Mouse (Mus musculus) heart, embryonic 15.5 days (tissue): Measurements from ENCODE around the gene Fhl1. TPM values are rescaled to one million over a fixed set of nuclear protein-coding genes. Genes with fewer than 3 reads are reported as not detected.

ENCODE experiments used
- ATAC-seq: fragments of 200-750 bp; cut with Nextera tagmentation; replicated peaks from 2 replicates; pipeline ENCODE4 v1.8.0; 2017; ENCODE audit warnings: low read depth, moderate TSS enrichment; ENCODE audit not compliant: insufficient number of reproducible peaks, insufficient read depth, low FRiP score
- H3K27ac ChIP-seq: fragments of 300-500 bp; sonication (generic); 2 replicates; pipeline ENCODE4 v1.5.1; 2015; ENCODE audit warnings: mild to moderate bottlenecking, inconsistent platforms
- H3K27me3 ChIP-seq: fragments of 300-500 bp; sonication (generic); 2 replicates; pipeline ENCODE4 v1.6.1; 2015; ENCODE audit warnings: inconsistent platforms
- H3K36me3 ChIP-seq: fragments of 300-500 bp; sonication (generic); 2 replicates; pipeline ENCODE4 v1.6.1; 2015; ENCODE audit warnings: mild to moderate bottlenecking, inconsistent platforms
- H3K4me1 ChIP-seq: fragments of 300-500 bp; sonication (generic); replicated peaks from 2 replicates; pipeline ENCODE4 v1.6.1; 2015; ENCODE audit warnings: inconsistent platforms
- H3K4me2 ChIP-seq: fragments of 300-500 bp; sonication (generic); 2 replicates; pipeline ENCODE4 v1.6.1; 2015; ENCODE audit warnings: inconsistent platforms, mild to moderate bottlenecking, moderate library complexity
- H3K4me3 ChIP-seq: fragments of 300-500 bp; sonication (generic); 2 replicates; pipeline ENCODE4 v1.5.1; 2015; ENCODE audit warnings: mild to moderate bottlenecking, inconsistent platforms
- H3K9ac ChIP-seq: fragments of 300-500 bp; sonication (generic); 2 replicates; pipeline ENCODE4 v1.6.1; 2015; ENCODE audit warnings: mild to moderate bottlenecking, inconsistent platforms
- H3K9me3 ChIP-seq: fragments of 300-500 bp; sonication (generic); replicated peaks from 2 replicates; pipeline ENCODE4 v1.6.1; 2016; ENCODE audit warnings: inconsistent platforms
- WGBS: fragments of 180-500 bp; shearing (Covaris S2); methylation state at CpG from one replicate; pipeline ENCODE4 v1.1.7; 2015; ENCODE audit warnings: mixed read lengths; 5-methylcytosine and 5-hydroxymethylcytosine counted together
- polyA plus RNA-seq: library from polyadenylated mRNA; unstranded; fragments of >200 nt; fragmentation: Nextera tagmentation; extraction: Ambion mirVana; gene quantifications from 2 replicates; pipeline ENCODE4 v1.2.1, GENCODE M21; 2015

The Fhl1 gene
- polyA plus RNA-seq, 1 experiment from 2014 or later, result 189 TPM

- peak within 1 kb of the TSS; percentile 50 for H3K4me3 ChIP-seq
- H3K27me3 ChIP-seq, result no peaks in the 10 kb centered on the region
- no peak for ATAC-seq
- no peaks in the 10 kb centered on the region for H3K9me3 ChIP-seq
- peak within 1 kb of the TSS; percentile 73 for H3K4me2 ChIP-seq
- peak within 1 kb of the TSS; percentile 11; the same call in 1 of the 2 replicates for H3K9ac ChIP-seq
- no peaks in the 10 kb centered on the region for H3K4me1 ChIP-seq
- 18% methylated on average over 35 of the region's 35 CpGs for WGBS
- H3K27ac ChIP-seq, result no peak within 1 kb of the TSS
- no peaks in the 10 kb centered on the region for H3K36me3 ChIP-seq
These were observed 90.4 kb downstream of the Fhl1 start, which contains the start of gene Map7d3 for GRCm38 (mm10) chrX:56821765-56822603. TSS of gene Map7d3 (minus strand) at chrX:56822326.

DNA sequence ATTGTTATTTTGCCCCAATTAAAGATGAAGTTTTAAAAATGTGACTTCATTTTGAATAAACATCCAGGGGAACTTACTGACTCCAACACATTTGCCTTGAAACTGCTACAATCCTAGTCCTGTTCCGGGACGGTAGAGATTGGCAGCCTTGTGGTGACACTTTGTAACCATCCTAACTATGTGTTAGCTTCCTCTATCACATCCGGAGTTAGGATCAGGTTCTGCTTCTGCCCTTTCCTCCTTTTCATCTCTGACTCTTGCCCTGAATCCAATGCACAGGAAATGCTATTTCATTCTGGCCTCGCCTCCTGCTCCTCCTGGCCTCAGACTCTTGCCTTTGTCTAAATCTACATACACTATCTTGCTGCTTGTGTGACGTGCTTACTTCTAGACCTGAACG lies 95.9 kb downstream of the Fhl1 start:
- Histone ChIP-seq H3K9me3 (no peaks in the 10 kb centered on the region), H3K36me3 (no peaks in the 10 kb centered on the region), H3K4me1 (no peaks in the 10 kb centered on the region), H3K27me3 (no peaks in the 10 kb centered on the region), H3K4me3 (no peak overlapping the region), H3K27ac (no peak overlapping the region), H3K9ac (no peak overlapping the region), H3K4me2 (no peak overlapping the region)
- WGBS, result 56% methylated on average over 6 of the region's 6 CpGs
- ATAC-seq, result no peak

GRCm38 (mm10) chrX:56835842-56836241 lies 104.3 kb downstream of the Fhl1 start:
- Histone ChIP-seq H3K9ac (no peak overlapping the region), H3K4me1 (no peaks in the 10 kb centered on the region), H3K27ac (no peak overlapping the region), H3K9me3 (no peaks in the 10 kb centered on the region), H3K27me3 (no peaks in the 10 kb centered on the region), H3K36me3 (no peaks in the 10 kb centered on the region), H3K4me3 (no peak overlapping the region), H3K4me2 (no peak overlapping the region)
- no peak for ATAC-seq
- WGBS, result 75% methylated on average over 6 of the region's 6 CpGs

DNA sequence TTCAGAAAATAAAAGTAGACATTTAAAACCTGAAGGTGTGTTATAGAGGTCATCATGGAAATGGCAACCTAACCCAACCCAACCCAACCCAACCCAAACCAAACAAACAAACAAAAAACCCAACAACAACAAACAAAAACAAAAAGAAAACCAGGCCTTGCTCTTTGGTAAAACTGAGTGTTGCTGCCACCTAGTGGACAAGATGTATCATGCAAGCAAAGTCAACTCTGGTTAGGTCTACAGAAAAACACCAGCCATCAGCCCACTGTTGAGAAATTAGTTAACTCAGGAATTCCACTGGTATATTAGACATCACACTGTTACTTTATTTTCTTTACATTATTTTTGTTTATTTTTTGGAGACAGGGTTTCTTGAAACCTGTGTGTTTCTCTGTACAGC lies 107.8 kb downstream of the Fhl1 start:
- Histone ChIP-seq H3K4me3 (no peak overlapping the region), H3K27me3 (no peaks in the 10 kb centered on the region), H3K9ac (no peak overlapping the region), H3K4me2 (no peak overlapping the region), H3K27ac (no peak overlapping the region), H3K9me3 (no peaks in the 10 kb centered on the region), H3K4me1 (no peaks in the 10 kb centered on the region), H3K36me3 (no peaks in the 10 kb centered on the region)
- ATAC-seq, result no peak

- H3K4me3 ChIP-seq, result no peak overlapping the region
- H3K9me3 ChIP-seq, result no peaks in the 10 kb centered on the region
- H3K27ac ChIP-seq, result no peak overlapping the region
- H3K27me3 ChIP-seq, result no peaks in the 10 kb centered on the region
- 61% methylated on average over 5 of the region's 5 CpGs for WGBS
- H3K4me1 ChIP-seq, result no peaks in the 10 kb centered on the region
- no peak overlapping the region for H3K9ac ChIP-seq
- H3K4me2 ChIP-seq, result no peak overlapping the region
- ATAC-seq, result no peak
- H3K36me3 ChIP-seq, result no peaks in the 10 kb centered on the region
These were observed 109.7 kb downstream of the Fhl1 start for GRCm38 (mm10) chrX:56841255-56841654.

Other genes with a start within 250 kb of the Fhl1 start
- not detected in 2 replicates for gene Gm10477, start 207.0 kb upstream of the Fhl1 start, polyA plus RNA-seq
- gene Gm648, start 182.2 kb upstream of the Fhl1 start, polyA plus RNA-seq, result 0.18 TPM in 1 of 2 replicates, not detected in the other
- 22.2 and 23.0 TPM in 2 replicates for gene Mmgt1, start 133.7 kb upstream of the Fhl1 start, polyA plus RNA-seq
- 7.2 and 8.5 TPM in 2 replicates for gene Slc9a6, start 122.0 kb upstream of the Fhl1 start, polyA plus RNA-seq
- 2.1 and 2.2 TPM in 2 replicates for gene Map7d3, start 90.5 kb downstream of the Fhl1 start, polyA plus RNA-seq
- gene Adgrg4, start 138.4 kb downstream of the Fhl1 start, polyA plus RNA-seq, result not detected in 2 replicates